Mouse (Mus musculus): Measurements from ENCODE around the gene Rs1. TPM values are rescaled to one million over a fixed set of nuclear protein-coding genes. Genes with fewer than 3 reads are reported as not detected.
"Not testable (repeated sequence)": the region's sequence is repeated elsewhere in the genome, so short reads cannot be mapped to it uniquely, and the experiment has no call there.

Rs1 gene
- not detected in 2 replicates for total RNA-seq (2021)
- long read RNA-seq, experiment 1, partial matches to known transcripts: 0 of 1 reads
- long read RNA-seq, experiment 1, other reads (novel, unspliced or antisense): 1 of 1 reads
- long read RNA-seq, experiment 2: 0 reads

- DNase-seq: no peak
These were observed at the start of gene Rs1 for GRCm38 (mm10) chrX:160767713-160768112. Gene Rs1, plus strand, starts transcription at chrX:160768013.

GRCm38 (mm10) chrX:160735650-160736049, 32.2 kb upstream of the Rs1 start, which contains the start of gene Ppef1:
Gene Ppef1, minus strand, starts transcription at chrX:160735765.
- no peak for DNase-seq

- DNase-seq: no peak
These were observed 22.4 kb upstream of the Rs1 start for GRCm38 (mm10) chrX:160745399-160745798.

- no peak for DNase-seq
These were observed 19.2 kb upstream of the Rs1 start for GRCm38 (mm10) chrX:160748653-160749052.

GRCm38 (mm10) chrX:160750808-160751207, 17.0 kb upstream of the Rs1 start:
- no peak for DNase-seq

GRCm38 (mm10) chrX:160765389-160766232, 2.2 kb upstream of the Rs1 start:
- DNase-seq: peak; percentile 93

GRCm38 (mm10) chrX:160766233-160766616, 1.6 kb upstream of the Rs1 start:
- DNase-seq: no peak

- not testable (repeated sequence) for DNase-seq
These were observed 1.8 kb downstream of the Rs1 start for GRCm38 (mm10) chrX:160769622-160770021.

- no peak for DNase-seq
These were observed 5.2 kb downstream of the Rs1 start for GRCm38 (mm10) chrX:160773033-160773432.

- no peak for DNase-seq
These were observed 14.5 kb downstream of the Rs1 start for GRCm38 (mm10) chrX:160782276-160782675.

GRCm38 (mm10) chrX:160794920-160795319, 27.1 kb downstream of the Rs1 start:
- DNase-seq: no peak

GRCm38 (mm10) chrX:160804409-160805150, 36.8 kb downstream of the Rs1 start:
- peak; percentile 49 for DNase-seq

- DNase-seq: no peak
These were observed 40.4 kb downstream of the Rs1 start for GRCm38 (mm10) chrX:160808226-160808625.

Other genes with a start within 250 kb of the Rs1 start
- not detected in 2 replicates for gene Ppef1, start 32.2 kb upstream of the Rs1 start, total RNA-seq (2021)
- gene Gja6, start 139.0 kb downstream of the Rs1 start, total RNA-seq (2021): 0.37 TPM in 1 of 2 replicates, not detected in the other
- gene Cdkl5, start 226.7 kb downstream of the Rs1 start, total RNA-seq (2021): 13.8 and 14.2 TPM in 2 replicates